Mouse (Mus musculus) heart, postnatal 0 days (tissue): ENCODE measurements around the gene Gstm6. TPM values are rescaled to one million over a fixed set of nuclear protein-coding genes. Genes with fewer than 3 reads are reported as not detected.

ENCODE experiments used
- ATAC-seq: fragments of 200-750 bp; cut with Nextera tagmentation; 2 replicates; pipeline ENCODE4 v1.8.0; 2017; ENCODE audit warnings: low read depth, moderate number of reproducible peaks, moderate library complexity; ENCODE audit not compliant: insufficient read depth
- DNase-seq: peaks from one replicate; pipeline ENCODE4 v3.0.0-alpha.2; 2016; ENCODE audit warnings: low spot score
- H3K27ac ChIP-seq: fragments of 300-500 bp; sonication (generic); 2 replicates; pipeline ENCODE4 v1.5.1; 2014; ENCODE audit warnings: low read depth, mild to moderate bottlenecking
- H3K27me3 ChIP-seq: fragments of 300-500 bp; sonication (generic); 2 replicates; pipeline ENCODE4 v1.6.1; 2014; ENCODE audit warnings: low read length, mixed read lengths; ENCODE audit not compliant: control insufficient read depth, insufficient read depth
- H3K36me3 ChIP-seq: fragments of 300-500 bp; sonication (generic); replicated peaks from 2 replicates; pipeline ENCODE4 v1.6.1; 2014; ENCODE audit warnings: low read length, mixed read lengths; ENCODE audit not compliant: control insufficient read depth, insufficient read depth
- H3K4me1 ChIP-seq: fragments of 300-500 bp; sonication (generic); 2 replicates; pipeline ENCODE4 v1.6.1; 2014; ENCODE audit warnings: antibody characterized with exemption; ENCODE audit not compliant: control insufficient read depth, insufficient read depth
- H3K4me2 ChIP-seq: fragments of 300-500 bp; sonication (generic); 2 replicates; pipeline ENCODE4 v1.6.1; 2014; ENCODE audit warnings: low read depth, mild to moderate bottlenecking, low read length, moderate library complexity
- H3K4me3 ChIP-seq: fragments of 300-500 bp; sonication (generic); 2 replicates; pipeline ENCODE4 v1.5.1; 2014; ENCODE audit warnings: low read depth, low read length
- H3K9ac ChIP-seq: fragments of 300-500 bp; sonication (generic); replicated peaks from 2 replicates; pipeline ENCODE4 v1.6.1; 2014; ENCODE audit warnings: low read depth, low read length, mixed read lengths
- H3K9me3 ChIP-seq: fragments of 300-500 bp; sonication (generic); replicated peaks from 2 replicates; pipeline ENCODE4 v1.6.1; 2016; ENCODE audit warnings: low read length; ENCODE audit not compliant: control insufficient read depth
- CTCF ChIP-seq: IDR thresholded peaks from 2 replicates; pipeline ENCODE4 v1.5.1; 2016; ENCODE audit warnings: antibody characterized with exemption, control low read depth, low read depth
- EP300 ChIP-seq: IDR thresholded peaks from 2 replicates; pipeline ENCODE4 v1.6.1; 2016; ENCODE audit warnings: antibody characterized with exemption, low read depth
- WGBS: fragments of 180-500 bp; shearing (Covaris S2); extraction: QIAGEN DNeasy Blood & Tissue Kit; methylation state at CpG from one replicate; pipeline ENCODE4 v1.1.7; 2014; 5-methylcytosine and 5-hydroxymethylcytosine counted together
- polyA plus RNA-seq: library from polyadenylated mRNA; unstranded; fragments of >200 nt; fragmentation: Nextera tagmentation; extraction: Ambion mirVana; gene quantifications from 2 replicates; pipeline ENCODE4 v1.2.1, GENCODE M21; 2015
- total RNA-seq: library from RNA; depleted of rRNA; stranded (reverse); fragments of >200 nt; gene quantifications from 2 replicates; pipeline ENCODE4 v1.2.3, GENCODE M21; 2014; ENCODE audit warnings: low replicate concordance

The Gstm6 gene
- total and polyA plus RNA-seq, 2 experiments from 2014 or later: 11.5 to 17.9 TPM

- peak within 1 kb of the TSS; percentile 77 for H3K27ac ChIP-seq
- TF ChIP-seq CTCF (peak; percentile 45), EP300 (peak; percentile 78)
- no peaks in the 10 kb centered on the region for H3K27me3 ChIP-seq
- H3K4me2 ChIP-seq: peak within 1 kb of the TSS; percentile 56
- H3K4me1 ChIP-seq: peaks cover 10% of the 10 kb centered on the region; the same call in 1 of the 2 replicates
- DNase-seq: peak; percentile 99
- 2% methylated on average over 10 of the region's 10 CpGs for WGBS
- peak within 1 kb of the TSS; percentile 34 for H3K4me3 ChIP-seq
- no peak within 1 kb of the TSS for H3K9ac ChIP-seq
- H3K9me3 ChIP-seq: no peaks in the 10 kb centered on the region
- no peaks in the 10 kb centered on the region for H3K36me3 ChIP-seq
- peak; percentile 97 for ATAC-seq
Observed at GRCm38 (mm10) chr3:107931670-107932069, 11.9 kb downstream of the Gstm6 start, which contains the start of gene Gstm7. Gstm7 (minus strand) TSS chr3:107931817.

- TF ChIP-seq CTCF (no peak), EP300 (no peak; the same call in 1 of the 2 replicates)
- H3K27ac ChIP-seq: peak overlapping the region; percentile 77
- peak overlapping the region; percentile 56 for H3K4me2 ChIP-seq
- H3K4me3 ChIP-seq: peak overlapping the region; percentile 34
- peaks cover 8% of the 10 kb centered on the region; the same call in 1 of the 2 replicates for H3K4me1 ChIP-seq
- DNase-seq: no peak
- no peak for ATAC-seq
- H3K9ac ChIP-seq: no peak overlapping the region
- H3K9me3 ChIP-seq: no peaks in the 10 kb centered on the region
- no peaks in the 10 kb centered on the region for H3K36me3 ChIP-seq
- WGBS: 45% methylated on average over 2 of the region's 2 CpGs
- H3K27me3 ChIP-seq: no peaks in the 10 kb centered on the region
Observed at GRCm38 (mm10) chr3:107931134-107931533, 12.4 kb downstream of the Gstm6 start.

DNA sequence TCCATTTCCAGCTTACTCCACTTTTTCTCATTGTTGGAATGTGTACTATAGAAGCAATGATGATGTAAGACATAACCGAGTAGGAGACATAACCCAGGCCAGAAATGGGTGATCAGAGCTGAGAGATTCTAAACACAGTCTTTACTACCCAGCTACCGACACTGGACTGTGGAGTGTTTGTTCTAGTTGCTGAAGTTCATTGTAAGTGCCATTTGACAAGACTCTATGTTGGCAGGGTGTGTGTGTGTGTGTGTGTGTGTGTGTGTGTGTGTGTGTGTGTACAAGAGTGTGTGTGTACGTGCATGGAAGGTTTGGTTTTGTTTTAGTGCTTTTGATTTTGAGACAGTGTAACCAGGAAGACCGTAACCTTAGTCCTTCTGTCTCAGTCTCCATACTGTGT lies 13.8 kb downstream of the Gstm6 start:
- H3K4me3 ChIP-seq: no peak overlapping the region
- H3K36me3 ChIP-seq: no peaks in the 10 kb centered on the region
- no peaks in the 10 kb centered on the region for H3K27me3 ChIP-seq
- no peak for ATAC-seq
- no peak overlapping the region for H3K27ac ChIP-seq
- no peak overlapping the region for H3K9ac ChIP-seq
- H3K4me1 ChIP-seq: no peaks in the 10 kb centered on the region
- WGBS: 79% methylated on average over 4 of the region's 4 CpGs
- no peaks in the 10 kb centered on the region for H3K9me3 ChIP-seq
- H3K4me2 ChIP-seq: no peak overlapping the region
- TF ChIP-seq CTCF (no peak), EP300 (no peak)
- no peak for DNase-seq

GRCm38 (mm10) chr3:107929243-107929642 lies 14.3 kb downstream of the Gstm6 start:
- Histone ChIP-seq H3K9me3 (no peaks in the 10 kb centered on the region), H3K4me2 (no peak overlapping the region), H3K4me1 (no peaks in the 10 kb centered on the region), H3K9ac (no peak overlapping the region), H3K36me3 (no peaks in the 10 kb centered on the region), H3K27ac (no peak overlapping the region), H3K27me3 (no peaks in the 10 kb centered on the region), H3K4me3 (no peak overlapping the region)
- 90% methylated on average over 4 of the region's 4 CpGs for WGBS
- TF ChIP-seq CTCF (no peak), EP300 (no peak)
- ATAC-seq (no peak), DNase-seq (no peak)

GRCm38 (mm10) chr3:107928691-107929090 lies 14.9 kb downstream of the Gstm6 start:
- no peaks in the 10 kb centered on the region for H3K4me1 ChIP-seq
- no peak for ATAC-seq
- H3K9me3 ChIP-seq: no peaks in the 10 kb centered on the region
- no peaks in the 10 kb centered on the region for H3K27me3 ChIP-seq
- H3K36me3 ChIP-seq: no peaks in the 10 kb centered on the region
- H3K27ac ChIP-seq: no peak overlapping the region
- no peak for DNase-seq
- H3K4me3 ChIP-seq: no peak overlapping the region
- TF ChIP-seq EP300 (no peak), CTCF (no peak)
- no peak overlapping the region for H3K9ac ChIP-seq
- 87% methylated on average over 11 of the region's 11 CpGs for WGBS
- no peak overlapping the region for H3K4me2 ChIP-seq

DNA sequence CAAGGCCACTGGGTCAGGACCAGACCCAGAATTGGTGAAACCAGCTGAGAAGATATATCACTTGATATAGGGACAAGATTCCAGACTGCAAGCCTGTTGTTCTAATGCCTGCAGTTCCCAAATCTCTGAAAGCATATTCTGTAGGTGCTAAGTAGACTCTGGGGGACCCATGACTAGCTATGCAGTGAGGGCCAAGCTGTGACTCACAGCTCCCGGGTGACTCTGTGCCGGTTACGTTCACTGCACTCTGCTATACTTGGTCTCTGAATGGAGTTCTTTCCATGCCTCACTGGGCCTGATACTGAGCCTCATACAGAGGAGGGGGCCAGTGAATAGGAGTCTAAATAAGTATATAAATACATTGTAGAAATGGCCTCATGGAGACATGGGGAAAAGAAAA lies 15.7 kb downstream of the Gstm6 start:
- Histone ChIP-seq H3K27ac (no peak overlapping the region), H3K9ac (no peak overlapping the region), H3K4me3 (no peak overlapping the region), H3K27me3 (no peaks in the 10 kb centered on the region), H3K36me3 (no peaks in the 10 kb centered on the region), H3K4me2 (no peak overlapping the region), H3K4me1 (no peaks in the 10 kb centered on the region; the same call in 1 of the 2 replicates), H3K9me3 (no peaks in the 10 kb centered on the region)
- WGBS: 66% methylated on average over 3 of the region's 3 CpGs
- ATAC-seq (no peak), DNase-seq (no peak)
- no peak for TF ChIP-seq EP300
- TF ChIP-seq CTCF: no peak
